Mouse (Mus musculus): ENCODE results near the gene Epop.

- TF ChIP-seq CTCF (IDR thresholded peaks at IDR 0.05; ENCODE audit: low read depth) (no peak), EP300 (optimal IDR thresholded peaks at IDR 0.05) (no peak)
Measured at GRCm38 (mm10) chr11:97631500-97631899, 2.0 kb upstream of the Epop start.
